Mouse (Mus musculus): ENCODE results near the gene Rnf207. TPM values are rescaled to one million over a fixed set of nuclear protein-coding genes. Genes with fewer than 3 reads are reported as not detected.
A peak's percentile ranks its signal among the peaks of the same experiment; 100 is the strongest.

The Rnf207 gene
- polyA plus RNA-seq (2012; rRNA removed), result 2.1 and 3.7 TPM in 2 replicates

- Histone ChIP-seq H3K4me1 (ENCODE audit: control insufficient read depth, insufficient read depth, insufficient read length, low read length) (0 out of 2 replicates have a peak, but pooled peaks cover 2% of the 10 kb centered on the region), H3K27me3 (ENCODE audit: control insufficient read depth, insufficient read depth, low read length) (peaks cover 30% of the 10 kb centered on the region), H3K27ac (ENCODE audit: insufficient read depth, low read depth, low read length) (no peak within 1 kb of the TSS), H3K36me3 (ENCODE audit: control insufficient read depth, insufficient read depth, low read length) (no peaks in the 10 kb centered on the region), H3K4me3 (ENCODE audit: low read depth, low read length) (peak within 1 kb of the TSS; percentile 43)
- 7% methylated on average over 26 of the region's 26 CpGs for WGBS
- TF ChIP-seq POLR2A (IDR thresholded peaks at IDR 0.05; ENCODE audit: low read depth, low read length) (no peak), CTCF (IDR thresholded peaks at IDR 0.05; ENCODE audit: extremely low read depth, insufficient read length, insufficient replicate concordance, low read depth, low read length) (peak; percentile 55; the same call in 1 of the 2 replicates)
Measured at GRCm38 (mm10) chr4:152318517-152319234, at the start of gene Rnf207. Gene Rnf207, minus strand, starts transcription at chr4:152318993.

GRCm38 (mm10) chr4:152365228-152365627 is 46.4 kb upstream of the Rnf207 start:
- H3K36me3 ChIP-seq (ENCODE audit: control insufficient read depth, insufficient read depth, low read length), result no peaks in the 10 kb centered on the region
- H3K4me3 ChIP-seq (ENCODE audit: low read depth, low read length), result no peak overlapping the region
- H3K27me3 ChIP-seq (ENCODE audit: control insufficient read depth, insufficient read depth, low read length), result no peaks in the 10 kb centered on the region
- no peak overlapping the region for H3K27ac ChIP-seq (ENCODE audit: insufficient read depth, low read depth, low read length)
- TF ChIP-seq CTCF (IDR thresholded peaks at IDR 0.05; ENCODE audit: extremely low read depth, insufficient read length, insufficient replicate concordance, low read depth, low read length), result no peak
- no peak for TF ChIP-seq POLR2A (IDR thresholded peaks at IDR 0.05; ENCODE audit: low read depth, low read length)
- WGBS, result 72% methylated on average over 7 of the region's 7 CpGs
- H3K4me1 ChIP-seq (ENCODE audit: control insufficient read depth, insufficient read depth, insufficient read length, low read length), result peaks cover 10% of the 10 kb centered on the region

GRCm38 (mm10) chr4:152362180-152362579 is 43.4 kb upstream of the Rnf207 start:
- Histone ChIP-seq H3K4me1 (ENCODE audit: control insufficient read depth, insufficient read depth, insufficient read length, low read length) (peaks cover 10% of the 10 kb centered on the region), H3K27me3 (ENCODE audit: control insufficient read depth, insufficient read depth, low read length) (no peaks in the 10 kb centered on the region), H3K27ac (ENCODE audit: insufficient read depth, low read depth, low read length) (no peak overlapping the region), H3K4me3 (ENCODE audit: low read depth, low read length) (no peak overlapping the region), H3K36me3 (ENCODE audit: control insufficient read depth, insufficient read depth, low read length) (no peaks in the 10 kb centered on the region)
- WGBS, result 50% methylated on average over 9 of the region's 9 CpGs
- TF ChIP-seq CTCF (IDR thresholded peaks at IDR 0.05; ENCODE audit: extremely low read depth, insufficient read length, insufficient replicate concordance, low read depth, low read length) (no peak), POLR2A (IDR thresholded peaks at IDR 0.05; ENCODE audit: low read depth, low read length) (no peak)

- Histone ChIP-seq H3K27ac (ENCODE audit: insufficient read depth, low read depth, low read length) (no peak overlapping the region), H3K4me3 (ENCODE audit: low read depth, low read length) (0 out of 2 replicates have a peak overlapping the region, but pooled peaks have one; percentile 11), H3K4me1 (ENCODE audit: control insufficient read depth, insufficient read depth, insufficient read length, low read length) (peaks cover 10% of the 10 kb centered on the region), H3K27me3 (ENCODE audit: control insufficient read depth, insufficient read depth, low read length) (no peaks in the 10 kb centered on the region), H3K36me3 (ENCODE audit: control insufficient read depth, insufficient read depth, low read length) (no peaks in the 10 kb centered on the region)
- 2% methylated on average over 24 of the region's 24 CpGs for WGBS
- TF ChIP-seq POLR2A (IDR thresholded peaks at IDR 0.05; ENCODE audit: low read depth, low read length), result no peak
- TF ChIP-seq CTCF (IDR thresholded peaks at IDR 0.05; ENCODE audit: extremely low read depth, insufficient read length, insufficient replicate concordance, low read depth, low read length), result no peak
Measured at GRCm38 (mm10) chr4:152360855-152361254, 42.1 kb upstream of the Rnf207 start.

- H3K27ac ChIP-seq (ENCODE audit: insufficient read depth, low read depth, low read length), result no peak overlapping the region
- TF ChIP-seq CTCF (IDR thresholded peaks at IDR 0.05; ENCODE audit: extremely low read depth, insufficient read length, insufficient replicate concordance, low read depth, low read length) (no peak), POLR2A (IDR thresholded peaks at IDR 0.05; ENCODE audit: low read depth, low read length) (no peak)
- peaks cover 10% of the 10 kb centered on the region for H3K4me1 ChIP-seq (ENCODE audit: control insufficient read depth, insufficient read depth, insufficient read length, low read length)
- no peaks in the 10 kb centered on the region for H3K27me3 ChIP-seq (ENCODE audit: control insufficient read depth, insufficient read depth, low read length)
- H3K4me3 ChIP-seq (ENCODE audit: low read depth, low read length), result no peak overlapping the region
- no peaks in the 10 kb centered on the region for H3K36me3 ChIP-seq (ENCODE audit: control insufficient read depth, insufficient read depth, low read length)
- WGBS, result 8% methylated on average over 11 of the region's 11 CpGs
Measured at GRCm38 (mm10) chr4:152359700-152360099, 40.9 kb upstream of the Rnf207 start.

GRCm38 (mm10) chr4:152355672-152356071 is 36.9 kb upstream of the Rnf207 start:
- H3K27me3 ChIP-seq (ENCODE audit: control insufficient read depth, insufficient read depth, low read length), result no peaks in the 10 kb centered on the region
- no peaks in the 10 kb centered on the region for H3K36me3 ChIP-seq (ENCODE audit: control insufficient read depth, insufficient read depth, low read length)
- no peak overlapping the region for H3K4me3 ChIP-seq (ENCODE audit: low read depth, low read length)
- WGBS, result 75% methylated on average over 7 of the region's 7 CpGs
- H3K4me1 ChIP-seq (ENCODE audit: control insufficient read depth, insufficient read depth, insufficient read length, low read length), result peaks cover 11% of the 10 kb centered on the region
- no peak overlapping the region for H3K27ac ChIP-seq (ENCODE audit: insufficient read depth, low read depth, low read length)
- TF ChIP-seq POLR2A (IDR thresholded peaks at IDR 0.05; ENCODE audit: low read depth, low read length) (no peak), CTCF (IDR thresholded peaks at IDR 0.05; ENCODE audit: extremely low read depth, insufficient read length, insufficient replicate concordance, low read depth, low read length) (no peak)

GRCm38 (mm10) chr4:152353886-152354637 is 35.3 kb upstream of the Rnf207 start:
- Histone ChIP-seq H3K27me3 (ENCODE audit: control insufficient read depth, insufficient read depth, low read length) (no peaks in the 10 kb centered on the region), H3K4me3 (ENCODE audit: low read depth, low read length) (no peak overlapping the region), H3K27ac (ENCODE audit: insufficient read depth, low read depth, low read length) (no peak overlapping the region), H3K36me3 (ENCODE audit: control insufficient read depth, insufficient read depth, low read length) (no peaks in the 10 kb centered on the region), H3K4me1 (ENCODE audit: control insufficient read depth, insufficient read depth, insufficient read length, low read length) (peaks cover 14% of the 10 kb centered on the region)
- TF ChIP-seq CTCF (IDR thresholded peaks at IDR 0.05; ENCODE audit: extremely low read depth, insufficient read length, insufficient replicate concordance, low read depth, low read length) (no peak), POLR2A (IDR thresholded peaks at IDR 0.05; ENCODE audit: low read depth, low read length) (no peak)
- 65% methylated on average over 14 of the region's 14 CpGs for WGBS
